Mouse (Mus musculus) forebrain, embryonic 11.5 days (tissue): Measurements from ENCODE around the gene Tcte3. TPM values are rescaled to one million over a fixed set of nuclear protein-coding genes. Genes with fewer than 3 reads are reported as not detected.
"Not testable (repeated sequence)": the region's sequence is repeated elsewhere in the genome, so short reads cannot be mapped to it uniquely, and the experiment has no call there.

ENCODE experiments used
- ATAC-seq: fragments of 200-750 bp; cut with Nextera tagmentation; replicated peaks from 2 replicates; pipeline ENCODE4 v1.8.0; 2017; ENCODE audit warnings: moderate TSS enrichment; ENCODE audit not compliant: low FRiP score
- DNase-seq: peaks from one replicate; pipeline ENCODE4 v3.0.0-alpha.2; 2017; ENCODE audit warnings: low spot score
- H3K27ac ChIP-seq: fragments of 300-500 bp; sonication (generic); 2 replicates; pipeline ENCODE4 v1.5.1; 2014; ENCODE audit warnings: low read depth, low read length
- H3K27me3 ChIP-seq: fragments of 300-500 bp; sonication (generic); 2 replicates; pipeline ENCODE4 v1.6.1; 2014; ENCODE audit warnings: mild to moderate bottlenecking, low read length, mixed read lengths; ENCODE audit not compliant: control insufficient read depth, insufficient read depth
- H3K36me3 ChIP-seq: fragments of 300-500 bp; sonication (generic); 2 replicates; pipeline ENCODE4 v1.6.1; 2014; ENCODE audit warnings: mild to moderate bottlenecking, low read length, moderate library complexity, mixed read lengths; ENCODE audit not compliant: control insufficient read depth, insufficient read depth
- H3K4me1 ChIP-seq: fragments of 300-500 bp; sonication (generic); replicated peaks from 2 replicates; pipeline ENCODE4 v1.6.1; 2014; ENCODE audit warnings: low read length, mixed read lengths; ENCODE audit not compliant: control insufficient read depth, insufficient read depth
- H3K4me2 ChIP-seq: fragments of 300-500 bp; sonication (generic); 2 replicates; pipeline ENCODE4 v1.6.1; 2014; ENCODE audit warnings: low read depth, mild to moderate bottlenecking, low read length, moderate library complexity, mixed read lengths; ENCODE audit not compliant: severe bottlenecking
- H3K4me3 ChIP-seq: fragments of 300-500 bp; sonication (generic); 2 replicates; pipeline ENCODE4 v1.5.1; 2014; ENCODE audit warnings: low read depth, low read length
- H3K9ac ChIP-seq: fragments of 300-500 bp; sonication (generic); 2 replicates; pipeline ENCODE4 v1.6.1; 2014; ENCODE audit warnings: low read length
- H3K9me3 ChIP-seq: fragments of 300-500 bp; sonication (generic); 2 replicates; pipeline ENCODE4 v1.6.1; 2016; ENCODE audit warnings: low read length, mixed read lengths; ENCODE audit not compliant: control insufficient read depth
- WGBS: fragments of 180-500 bp; shearing (Covaris S2); extraction: QIAGEN DNeasy Blood & Tissue Kit; methylation state at CpG from one replicate; pipeline ENCODE4 v1.1.7; 2014; 5-methylcytosine and 5-hydroxymethylcytosine counted together
- polyA plus RNA-seq: library from polyadenylated mRNA; unstranded; fragments of >200 nt; fragmentation: Nextera tagmentation; extraction: Ambion mirVana; gene quantifications from 2 replicates; pipeline ENCODE4 v1.2.1, GENCODE M21; 2014

The Tcte3 gene
- polyA plus RNA-seq, 1 experiment from 2014 or later = not detected

DNA sequence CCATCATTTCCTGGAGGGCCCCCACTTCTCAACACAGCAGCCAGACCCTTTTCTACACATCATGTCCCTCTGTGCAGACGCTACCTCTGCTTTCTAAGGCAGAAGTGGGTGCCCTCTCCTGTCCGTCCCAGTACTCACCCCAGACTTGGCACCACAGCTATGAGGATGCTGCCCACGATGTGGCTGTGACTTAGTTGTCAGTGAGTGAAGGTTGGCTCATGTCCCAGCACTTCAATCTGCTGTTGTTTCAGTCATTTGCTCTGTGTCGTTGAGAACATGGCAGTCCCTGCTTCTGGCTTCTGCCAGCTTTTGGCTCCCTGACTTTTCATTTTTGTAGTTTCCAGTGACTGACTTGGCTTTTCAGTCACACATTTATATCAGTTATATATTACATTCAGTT, 14.6 kb upstream of the Tcte3 start:
- Histone ChIP-seq H3K4me2 (no peak overlapping the region), H3K27me3 (no peaks in the 10 kb centered on the region), H3K9ac (no peak overlapping the region), H3K4me1 (no peaks in the 10 kb centered on the region), H3K4me3 (no peak overlapping the region), H3K36me3 (no peaks in the 10 kb centered on the region; the same call in 1 of the 2 replicates), H3K9me3 (no peaks in the 10 kb centered on the region), H3K27ac (no peak overlapping the region)
- ATAC-seq (no peak), DNase-seq (no peak)
- 88% methylated on average over 4 of the region's 4 CpGs for WGBS

DNA sequence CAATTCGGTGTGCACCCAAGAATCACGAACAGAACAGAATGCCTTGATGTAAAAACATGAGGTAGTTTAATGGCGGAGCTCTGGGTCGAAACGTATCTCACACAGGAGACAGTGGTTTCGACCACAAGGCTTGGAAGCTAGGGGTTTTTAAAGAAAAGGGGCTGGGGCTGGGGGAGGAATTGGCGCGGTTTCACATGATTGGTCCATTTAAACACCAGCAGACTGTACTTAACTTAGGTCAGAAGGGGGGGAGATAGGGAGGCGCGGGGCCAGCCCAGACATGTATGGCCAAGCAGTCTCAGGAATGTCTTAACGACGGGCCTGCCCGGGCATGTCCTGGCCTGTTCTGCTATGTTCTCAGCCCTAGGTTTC, 12.5 kb upstream of the Tcte3 start:
- H3K27me3 ChIP-seq, H3K36me3 ChIP-seq, H3K27ac ChIP-seq, DNase-seq, H3K9ac ChIP-seq, H3K4me3 ChIP-seq, H3K4me2 ChIP-seq, H3K9me3 ChIP-seq, ATAC-seq, H3K4me1 ChIP-seq: not testable (repeated sequence)
- WGBS = 85% methylated on average over 10 of the region's 13 CpGs

DNA sequence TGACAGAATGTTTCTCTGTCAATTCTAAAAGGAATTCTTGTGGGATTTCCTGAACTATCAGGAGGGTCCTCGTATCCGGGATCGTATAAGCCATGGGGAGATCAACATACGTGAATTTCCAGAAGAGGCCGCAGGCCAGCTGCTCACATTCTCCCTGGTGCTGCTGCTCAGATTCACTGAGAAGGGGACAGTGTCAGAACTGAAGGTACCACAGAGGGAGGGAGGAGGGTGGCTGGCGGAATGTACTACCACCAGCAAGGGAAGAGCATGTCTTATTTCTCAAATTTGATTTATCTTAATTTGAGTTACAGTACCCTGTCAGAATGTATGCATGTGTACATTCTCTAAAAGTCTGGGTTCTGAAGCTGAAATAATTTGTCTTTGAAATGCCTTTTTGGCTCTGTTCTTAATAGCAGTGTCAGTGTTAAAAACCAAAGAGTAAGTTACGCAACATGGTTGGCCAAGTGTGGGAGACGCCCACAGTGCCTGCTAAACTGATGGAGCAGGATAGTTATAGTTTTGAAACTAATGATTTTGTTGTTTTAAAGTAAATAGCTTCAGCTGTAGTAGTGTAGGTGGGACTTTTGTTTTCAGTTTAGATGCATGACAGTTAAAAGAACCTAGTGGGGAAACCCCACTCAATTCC, 12.0 kb upstream of the Tcte3 start:
- not testable (repeated sequence) for H3K4me1 ChIP-seq, ATAC-seq, H3K36me3 ChIP-seq, H3K27me3 ChIP-seq, H3K9ac ChIP-seq, H3K4me2 ChIP-seq, H3K9me3 ChIP-seq, H3K27ac ChIP-seq, DNase-seq, H3K4me3 ChIP-seq
- WGBS = 94% methylated on average over 5 of the region's 8 CpGs

DNA sequence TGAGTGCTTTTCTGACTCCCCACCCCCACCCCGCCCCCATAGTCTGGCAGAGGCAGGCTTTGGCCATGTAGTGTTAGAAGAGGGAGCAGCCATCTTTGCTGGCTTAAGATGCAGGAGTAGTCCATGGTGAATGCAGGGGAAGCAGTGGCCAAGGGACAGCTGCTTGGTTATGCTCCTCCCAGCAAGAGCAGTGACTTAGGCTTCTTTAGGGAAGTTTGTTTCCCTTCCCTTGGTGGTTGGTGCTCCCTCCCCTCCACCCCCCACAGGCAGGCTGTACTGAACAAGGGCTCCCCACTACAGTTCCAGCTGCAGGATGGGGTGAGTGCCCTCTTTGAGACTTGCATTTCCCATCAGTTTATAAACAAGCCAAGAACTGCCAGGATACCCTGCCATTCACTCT, 11.5 kb upstream of the Tcte3 start:
- not testable (repeated sequence) for ATAC-seq, H3K9me3 ChIP-seq, H3K4me2 ChIP-seq, H3K36me3 ChIP-seq, H3K27ac ChIP-seq, H3K4me1 ChIP-seq, H3K27me3 ChIP-seq, H3K4me3 ChIP-seq, H3K9ac ChIP-seq, DNase-seq
- WGBS = 60% methylated on average over 1 of the region's 1 CpGs

DNA sequence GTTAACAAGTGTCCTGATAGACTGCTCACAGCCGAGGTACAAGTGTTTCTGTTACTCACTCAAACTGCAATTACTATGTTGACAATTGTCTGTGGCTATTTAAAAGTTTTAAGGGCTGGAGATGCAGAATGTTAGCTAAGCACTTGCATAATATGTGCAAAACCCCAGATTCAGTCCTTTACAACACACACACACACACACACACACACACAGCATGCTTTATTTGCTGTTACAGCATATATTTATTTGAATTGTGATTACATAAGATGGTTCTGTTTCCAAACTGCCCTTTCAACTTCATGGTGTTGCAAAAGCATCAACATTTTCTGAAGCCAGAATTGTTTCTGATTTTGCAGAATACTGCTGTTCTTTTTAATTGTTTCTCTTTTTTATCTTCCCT, 9.1 kb upstream of the Tcte3 start:
- H3K4me2 ChIP-seq, H3K4me3 ChIP-seq, H3K27me3 ChIP-seq, H3K36me3 ChIP-seq, H3K27ac ChIP-seq, H3K4me1 ChIP-seq, ATAC-seq, DNase-seq, H3K9ac ChIP-seq, H3K9me3 ChIP-seq: not testable (repeated sequence)
- no CpG with 5 or more reads among the region's 1 CpGs for WGBS

DNA sequence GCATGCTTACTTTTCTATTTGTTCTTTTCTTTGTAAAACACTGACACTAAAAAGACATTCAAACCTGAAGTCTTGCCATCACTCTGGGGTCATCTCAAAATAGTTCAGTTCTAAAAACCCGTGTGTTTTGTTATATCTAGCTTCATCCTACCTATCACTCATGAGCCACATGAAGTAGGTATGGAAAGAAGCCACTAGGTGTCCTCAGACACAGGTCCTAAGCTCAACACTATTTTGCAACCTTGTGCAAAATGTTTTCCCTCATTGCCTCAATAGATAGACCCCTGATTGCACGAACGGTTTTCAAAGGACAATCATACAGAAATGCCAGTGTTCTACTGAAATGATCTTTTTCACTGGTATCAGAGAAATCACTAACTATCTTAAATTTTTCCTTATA, 833 bp downstream of the Tcte3 start:
- H3K4me2 ChIP-seq, H3K9ac ChIP-seq, H3K4me1 ChIP-seq, H3K27me3 ChIP-seq, H3K9me3 ChIP-seq, H3K4me3 ChIP-seq, ATAC-seq, H3K36me3 ChIP-seq, H3K27ac ChIP-seq, DNase-seq: not testable (repeated sequence)
- no CpG with 5 or more reads among the region's 3 CpGs for WGBS

DNA sequence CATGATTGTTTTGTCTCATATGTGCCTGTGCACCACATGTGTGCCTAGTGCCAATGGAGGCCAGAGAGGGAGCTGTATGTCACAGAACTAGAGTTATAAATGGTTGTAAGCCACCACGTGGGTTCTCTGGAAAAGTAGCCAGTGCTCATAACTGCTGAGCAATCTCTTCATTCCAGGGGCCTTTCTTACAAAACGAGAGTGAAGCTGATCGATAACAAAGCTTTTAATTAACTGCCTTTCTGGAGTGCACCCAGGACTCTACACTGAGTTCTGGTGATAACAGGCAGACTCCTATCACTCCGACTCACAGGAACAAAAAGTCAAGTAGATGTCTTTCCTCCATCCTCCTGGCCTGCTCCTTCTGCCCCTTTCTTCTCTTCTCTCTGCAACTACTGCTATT, 9.9 kb downstream of the Tcte3 start:
- H3K4me2 ChIP-seq, H3K27me3 ChIP-seq, H3K36me3 ChIP-seq, H3K4me1 ChIP-seq, ATAC-seq, H3K9me3 ChIP-seq, H3K4me3 ChIP-seq, H3K27ac ChIP-seq, H3K9ac ChIP-seq, DNase-seq: not testable (repeated sequence)
- no CpG with 5 or more reads among the region's 4 CpGs for WGBS

DNA sequence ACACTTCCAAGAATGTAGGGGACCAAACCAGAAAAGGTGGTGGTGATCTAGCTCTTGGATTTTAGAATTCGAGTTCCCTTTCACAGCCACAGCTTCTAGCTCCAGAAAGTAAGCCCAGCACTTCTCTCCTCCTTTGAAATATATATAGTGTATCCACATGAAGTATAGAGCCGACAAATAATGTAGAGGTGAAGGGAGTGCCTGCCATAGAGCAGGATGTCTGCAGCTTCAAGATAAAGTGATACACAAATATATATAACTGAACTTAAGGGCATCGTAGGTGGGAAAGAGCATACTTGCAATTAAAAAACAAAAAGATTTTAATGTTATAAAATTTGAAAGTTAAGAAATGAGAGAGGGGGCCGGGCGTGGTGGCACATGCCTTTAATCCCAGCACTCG, 15.8 kb downstream of the Tcte3 start:
- not testable (repeated sequence) for DNase-seq

DNA sequence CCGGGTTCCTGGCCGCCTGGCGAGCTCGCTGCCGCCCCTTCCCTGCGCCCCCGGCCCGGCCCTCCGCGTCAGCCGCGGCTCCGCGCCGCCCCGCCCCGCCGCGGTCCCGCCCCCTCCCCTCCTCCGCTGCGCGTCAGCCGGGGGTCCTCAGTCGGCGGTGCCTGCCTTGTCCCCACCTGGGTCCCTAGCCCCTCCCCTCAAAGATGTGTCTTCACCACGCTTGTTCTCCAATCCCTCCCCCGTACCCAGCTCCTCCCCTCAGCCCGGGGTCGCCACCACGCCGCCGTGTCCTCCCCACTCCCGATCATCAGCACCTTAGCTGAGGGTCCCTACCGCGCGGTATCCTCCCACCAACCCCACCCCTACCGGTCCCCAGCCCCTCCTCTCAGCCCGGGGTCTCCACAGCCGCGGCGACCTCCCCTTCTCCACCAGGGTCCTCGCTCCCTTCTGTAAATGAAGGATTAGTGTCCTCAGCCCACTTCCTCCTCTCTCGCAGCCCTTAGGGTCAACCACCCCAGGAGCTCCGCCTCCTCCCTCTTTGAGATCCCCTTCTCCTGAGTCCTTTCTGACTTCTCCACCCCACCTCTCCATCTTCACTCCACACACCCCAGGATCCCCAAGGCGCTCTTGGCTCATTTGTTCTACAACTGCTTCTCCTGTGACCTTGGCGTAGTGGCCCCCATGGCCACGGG, 16.6 kb downstream of the Tcte3 start:
- no CpG with 5 or more reads among the region's 48 CpGs for WGBS

More for the DNA sequence above, 15.8 kb downstream of the Tcte3 start:
- not testable (repeated sequence) for H3K27ac ChIP-seq, H3K27me3 ChIP-seq, H3K4me3 ChIP-seq, H3K4me1 ChIP-seq, H3K9me3 ChIP-seq, H3K4me2 ChIP-seq, H3K36me3 ChIP-seq, ATAC-seq, H3K9ac ChIP-seq
- no CpG with 5 or more reads among the region's 6 CpGs for WGBS

More for the DNA sequence above, 16.6 kb downstream of the Tcte3 start:
- not testable (repeated sequence) for H3K4me1 ChIP-seq, H3K36me3 ChIP-seq, H3K4me2 ChIP-seq, H3K4me3 ChIP-seq, H3K9ac ChIP-seq, H3K27ac ChIP-seq, DNase-seq, H3K9me3 ChIP-seq, H3K27me3 ChIP-seq
- ATAC-seq = peak; percentile 93
